Mouse (Mus musculus): ENCODE results near the gene Myh6.

DNA sequence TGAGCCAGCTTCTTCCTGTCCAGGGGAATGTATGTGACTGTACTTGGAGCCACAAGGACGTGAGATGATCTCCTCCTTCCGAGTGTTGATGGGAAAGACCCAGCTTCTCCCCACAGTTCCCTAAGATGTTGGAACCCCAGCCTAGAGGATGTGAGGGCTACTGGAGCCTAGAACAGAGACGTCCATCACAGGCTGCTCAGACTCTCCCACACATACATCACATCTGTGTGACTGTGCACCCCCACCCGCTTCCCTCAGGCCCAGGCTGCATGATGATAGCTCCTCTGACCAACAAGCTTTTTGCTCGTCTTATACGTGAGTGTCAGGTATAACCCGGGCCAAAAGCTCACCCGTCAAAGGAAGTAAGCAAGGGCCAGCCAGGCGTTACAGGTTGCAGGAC is 17.9 kb downstream of the Myh6 start:
- no peak for TF ChIP-seq POLR2A (IDR thresholded peaks at IDR 0.05; ENCODE audit: control insufficient read depth, low read depth, low read length)
- no peak for TF ChIP-seq CTCF (IDR thresholded peaks at IDR 0.05; ENCODE audit: control insufficient read depth, insufficient read depth, insufficient replicate concordance, low read depth, low read length)
